ENCODE assay signal across 8 mouse cellular contexts in genomic region chr6:49209881-49210854, GRCm38 (mm10). TPM values are rescaled to one million over a fixed set of nuclear protein-coding genes. Genes with fewer than 3 reads are reported as not detected.
DNase-seq lines count a peak whose midpoint lies in the region; ATAC-seq lines count a peak whose summit lies in the region.

No protein-coding gene starts in this region.

- H3K27ac ChIP-seq in heart, embryonic 10.5 days = peak overlapping the region; percentile 99
- H3K27ac ChIP-seq in embryonic facial prominence, embryonic 13.5 days = peak overlapping the region; percentile 92
- peak overlapping the region; percentile 68 for H3K27ac ChIP-seq in intestine, embryonic 15.5 days
- H3K27ac ChIP-seq in liver, embryonic 16.5 days (ENCODE audit: low read length) = peak overlapping the region; percentile 78

- no peaks in the 10 kb centered on the region for H3K27me3 ChIP-seq in heart, embryonic 10.5 days (ENCODE audit: insufficient read depth, poor library complexity, severe bottlenecking)
- no peaks in the 10 kb centered on the region for H3K27me3 ChIP-seq in embryonic facial prominence, embryonic 13.5 days
- H3K27me3 ChIP-seq in intestine, embryonic 15.5 days (replicated peaks) = no peaks in the 10 kb centered on the region
- no peaks in the 10 kb centered on the region for H3K27me3 ChIP-seq in liver, embryonic 16.5 days (ENCODE audit: control insufficient read depth, insufficient read depth, low read depth, low read length)

- peak overlapping the region; percentile 68 for H3K4me2 ChIP-seq in embryonic facial prominence, embryonic 13.5 days
- H3K4me2 ChIP-seq in intestine, embryonic 15.5 days (replicated peaks) = peak overlapping the region; percentile 53
- peak overlapping the region; percentile 47 for H3K4me2 ChIP-seq in liver, embryonic 16.5 days (ENCODE audit: low read depth, low read length)

- peak; percentile 87 for DNase-seq in heart, embryonic 10.5 days (ENCODE audit: low spot score)
- no peak for DNase-seq in heart, postnatal 25 days (ENCODE audit: low spot score)
- DNase-seq in urinary bladder, postnatal 25 days (ENCODE audit: low spot score) = peak; percentile 43
- no peak for DNase-seq in frontal cortex, postnatal 14 days (ENCODE audit: low spot score in 2 of 2)

- H3K9ac ChIP-seq in embryonic facial prominence, embryonic 13.5 days = peak overlapping the region; percentile 52; the same call in 1 of the 2 replicates
- peak overlapping the region; percentile 23; the same call in 1 of the 2 replicates for H3K9ac ChIP-seq in intestine, embryonic 15.5 days
- no peak overlapping the region for H3K9ac ChIP-seq in liver, embryonic 16.5 days (ENCODE audit: low read depth, low read length)

- WGBS in heart, embryonic 10.5 days = 17% methylated on average over 14 of the region's 14 CpGs
- WGBS in embryonic facial prominence, embryonic 13.5 days = 3% methylated on average over 14 of the region's 14 CpGs
- WGBS in intestine, embryonic 15.5 days = 7% methylated on average over 14 of the region's 14 CpGs
- 18% methylated on average over 14 of the region's 14 CpGs for WGBS in liver, embryonic 16.5 days (ENCODE audit: insufficient replicate concordance)

- H3K4me3 ChIP-seq in heart, embryonic 10.5 days = peak overlapping the region; percentile 44
- peak overlapping the region; percentile 31 for H3K4me3 ChIP-seq in embryonic facial prominence, embryonic 13.5 days
- peak overlapping the region; percentile 24 for H3K4me3 ChIP-seq in intestine, embryonic 15.5 days (replicated peaks)
- peak overlapping the region; percentile 37 for H3K4me3 ChIP-seq in liver, embryonic 16.5 days (ENCODE audit: low read depth, low read length)

- peak; percentile 60 for ATAC-seq in embryonic facial prominence, embryonic 13.5 days (ENCODE audit: insufficient number of reproducible peaks, insufficient read depth, low FRiP score, low TSS enrichment, low read depth)
- ATAC-seq in intestine, embryonic 15.5 days = peak; percentile 70
- ATAC-seq in liver, embryonic 16.5 days (ENCODE audit: low read depth) = peak; percentile 57
- no peak for ATAC-seq in cerebellum, adult (ENCODE audit: insufficient number of reproducible peaks, low FRiP score, low TSS enrichment)

- intact Hi-C loops in heart, postnatal 25 days (cut with DNase I) = no loop called here

- H3K9me3 ChIP-seq in heart, embryonic 10.5 days = no peaks in the 10 kb centered on the region
- H3K9me3 ChIP-seq in embryonic facial prominence, embryonic 13.5 days = no peaks in the 10 kb centered on the region
- no peaks in the 10 kb centered on the region for H3K9me3 ChIP-seq in intestine, embryonic 15.5 days
- H3K9me3 ChIP-seq in liver, embryonic 16.5 days (replicated peaks; ENCODE audit: control insufficient read depth, low read length) = no peaks in the 10 kb centered on the region

- peaks cover 49% of the 10 kb centered on the region for H3K4me1 ChIP-seq in heart, embryonic 10.5 days
- peaks cover 52% of the 10 kb centered on the region for H3K4me1 ChIP-seq in embryonic facial prominence, embryonic 13.5 days
- peaks cover 38% of the 10 kb centered on the region for H3K4me1 ChIP-seq in intestine, embryonic 15.5 days (replicated peaks)
- peaks cover 47% of the 10 kb centered on the region for H3K4me1 ChIP-seq in liver, embryonic 16.5 days (ENCODE audit: control insufficient read depth, low read depth, low read length)

- H3K36me3 ChIP-seq in heart, embryonic 10.5 days = peaks cover 20% of the 10 kb centered on the region
- H3K36me3 ChIP-seq in embryonic facial prominence, embryonic 13.5 days = peaks cover 22% of the 10 kb centered on the region
- H3K36me3 ChIP-seq in intestine, embryonic 15.5 days = no peaks in the 10 kb centered on the region
- no peaks in the 10 kb centered on the region for H3K36me3 ChIP-seq in liver, embryonic 16.5 days (ENCODE audit: control insufficient read depth, insufficient read depth)

RNA-seq across cellular contexts. Expression of gene Igf2bp3, which starts 4.6 kb away (rescaled TPM):
- polyA plus RNA-seq in heart, embryonic 10.5 days (2016; fragmentation: Nextera tagmentation; extraction: Ambion mirVana) = 80.6 and 96.1 TPM in 2 replicates
- total RNA-seq in heart, postnatal 25 days (2021) = under 1 TPM; 0.34 to 0.36 TPM
- 69.9 and 75.5 TPM in 2 replicates for polyA plus RNA-seq in embryonic facial prominence, embryonic 13.5 days (2015; fragmentation: Nextera tagmentation; extraction: Ambion mirVana)
- 83.1 and 96.8 TPM in 2 replicates for polyA plus RNA-seq in intestine, embryonic 15.5 days (2015; fragmentation: Nextera tagmentation; extraction: Ambion mirVana)
- polyA plus RNA-seq in liver, embryonic 16.5 days (2015; fragmentation: Nextera tagmentation; extraction: Ambion mirVana) = 16.4 and 17.9 TPM in 2 replicates

RNA-seq across cellular contexts. Expression of gene Tra2a, which starts 53.7 kb away (rescaled TPM):
- polyA plus RNA-seq in heart, embryonic 10.5 days (2016; fragmentation: Nextera tagmentation; extraction: Ambion mirVana) = 63.9 and 87.2 TPM in 2 replicates
- 10 to 100 TPM; 24.8 to 34.4 TPM for total RNA-seq in heart, postnatal 25 days (2021)
- polyA plus RNA-seq in embryonic facial prominence, embryonic 13.5 days (2015; fragmentation: Nextera tagmentation; extraction: Ambion mirVana) = 136 and 143 TPM in 2 replicates
- polyA plus RNA-seq in intestine, embryonic 15.5 days (2015; fragmentation: Nextera tagmentation; extraction: Ambion mirVana) = 81.4 and 82.9 TPM in 2 replicates
- 38.0 and 42.4 TPM in 2 replicates for polyA plus RNA-seq in liver, embryonic 16.5 days (2015; fragmentation: Nextera tagmentation; extraction: Ambion mirVana)

Comparison
In these comparisons a context has a peak if more than half of its experiments do, and no peak if none do; other contexts are left out.
1. DNase-seq: peak in heart, embryonic 10.5 days (single experiment) and urinary bladder, postnatal 25 days (single experiment); none in heart, postnatal 25 days (single experiment) and frontal cortex, postnatal 14 days (0 of 2).
2. Peak in every context shown above with its lines, with median percentiles within 50 percentile points of each other: H3K27ac ChIP-seq, H3K4me3 ChIP-seq and H3K4me2 ChIP-seq.